Mouse (Mus musculus): ENCODE measurements around the gene A530016L24Rik.

The A530016L24Rik gene

GRCm38 (mm10) chr12:112489134-112489533 lies at the start of gene A530016L24Rik:
Gene A530016L24Rik, plus strand, starts transcription at chr12:112489448.
- no peak for DNase-seq (ENCODE audit: low spot score)

GRCm38 (mm10) chr12:112439993-112440392 lies 49.3 kb upstream of the A530016L24Rik start:
- DNase-seq (ENCODE audit: low spot score), result no peak

GRCm38 (mm10) chr12:112449144-112449827 lies 40.0 kb upstream of the A530016L24Rik start:
- no peak for DNase-seq (ENCODE audit: low spot score)

- DNase-seq (ENCODE audit: low spot score), result no peak
These were observed 39.4 kb upstream of the A530016L24Rik start for GRCm38 (mm10) chr12:112449828-112450180.

GRCm38 (mm10) chr12:112450883-112451282 lies 38.4 kb upstream of the A530016L24Rik start:
- DNase-seq (ENCODE audit: low spot score), result no peak

- no peak for DNase-seq (ENCODE audit: low spot score)
These were observed 37.9 kb upstream of the A530016L24Rik start for GRCm38 (mm10) chr12:112451381-112451780.

GRCm38 (mm10) chr12:112451826-112452225 lies 37.4 kb upstream of the A530016L24Rik start:
- no peak for DNase-seq (ENCODE audit: low spot score)

- DNase-seq (ENCODE audit: low spot score), result no peak
These were observed 33.0 kb upstream of the A530016L24Rik start for GRCm38 (mm10) chr12:112456144-112456713.

GRCm38 (mm10) chr12:112457839-112458238 lies 31.4 kb upstream of the A530016L24Rik start:
- peak; percentile 67 for DNase-seq (ENCODE audit: low spot score)

GRCm38 (mm10) chr12:112462423-112462822 lies 26.8 kb upstream of the A530016L24Rik start:
- no peak for DNase-seq (ENCODE audit: low spot score)

GRCm38 (mm10) chr12:112463209-112463608 lies 26.0 kb upstream of the A530016L24Rik start:
- no peak for DNase-seq (ENCODE audit: low spot score)

- no peak for DNase-seq (ENCODE audit: low spot score)
These were observed 25.4 kb upstream of the A530016L24Rik start for GRCm38 (mm10) chr12:112463750-112464444.

GRCm38 (mm10) chr12:112464516-112464915 lies 24.7 kb upstream of the A530016L24Rik start:
- no peak for DNase-seq (ENCODE audit: low spot score)

GRCm38 (mm10) chr12:112465928-112466327 lies 23.3 kb upstream of the A530016L24Rik start:
- no peak for DNase-seq (ENCODE audit: low spot score)

- DNase-seq (ENCODE audit: low spot score), result no peak
These were observed 21.9 kb upstream of the A530016L24Rik start for GRCm38 (mm10) chr12:112467387-112467786.

GRCm38 (mm10) chr12:112469393-112469792 lies 19.9 kb upstream of the A530016L24Rik start:
- no peak for DNase-seq (ENCODE audit: low spot score)

GRCm38 (mm10) chr12:112470216-112470615 lies 19.0 kb upstream of the A530016L24Rik start:
- DNase-seq (ENCODE audit: low spot score), result no peak

GRCm38 (mm10) chr12:112473777-112474176 lies 15.5 kb upstream of the A530016L24Rik start:
- peak; percentile 80 for DNase-seq (ENCODE audit: low spot score)

GRCm38 (mm10) chr12:112489535-112489934 lies 287 bp downstream of the A530016L24Rik start:
- no peak for DNase-seq (ENCODE audit: low spot score)

GRCm38 (mm10) chr12:112490444-112490939 lies 1.2 kb downstream of the A530016L24Rik start:
- DNase-seq (ENCODE audit: low spot score), result no peak

- DNase-seq (ENCODE audit: low spot score), result no peak
These were observed 6.9 kb downstream of the A530016L24Rik start for GRCm38 (mm10) chr12:112496136-112496535.

GRCm38 (mm10) chr12:112497731-112498130 lies 8.5 kb downstream of the A530016L24Rik start:
- no peak for DNase-seq (ENCODE audit: low spot score)

- DNase-seq (ENCODE audit: low spot score), result no peak
These were observed 9.4 kb downstream of the A530016L24Rik start for GRCm38 (mm10) chr12:112498683-112499082.
